Mouse (Mus musculus) T-helper 2 cell (primary cell): Measurements from ENCODE around the gene Tmem132a.

ENCODE experiments used
- in situ Hi-C: fragments of 300-600 bp; cut with MboI, MseI; formaldehyde crosslinking; loops from one replicate; pipeline ENCODE4 v1.15.1; 2025; ENCODE audit warnings: high pct_unique_total_duplicates

Tmem132a gene

GRCm38 (mm10) chr19:10832030-10832429 is 37.7 kb downstream of the Tmem132a start:
- in situ Hi-C loops, result no loop called here

GRCm38 (mm10) chr19:10831424-10831823 is 38.3 kb downstream of the Tmem132a start:
- in situ Hi-C loops, result no loop called here

GRCm38 (mm10) chr19:10829436-10830175 is 40.1 kb downstream of the Tmem132a start, which contains the start of gene Cd6:
Gene Cd6 (minus strand): TSS chr19:10830058.
- in situ Hi-C loops, result loop anchor here (5.0 to 10.0 kb wide), 2 partner anchors 92 to 1795 kb away; partner anchors contain the start of gene Cd5

GRCm38 (mm10) chr19:10828321-10828720 is 41.4 kb downstream of the Tmem132a start:
- in situ Hi-C loops, result loop anchor here (5.0 to 10.0 kb wide), 2 partner anchors 91 to 1796 kb away; partner anchors contain the start of gene Cd5

GRCm38 (mm10) chr19:10824061-10824460 is 45.7 kb downstream of the Tmem132a start:
- in situ Hi-C loops, result loop anchor here (10.0 kb wide), 1 partner anchor 1801 kb away; no protein-coding TSS in a partner anchor

- in situ Hi-C loops, result loop anchor here (10.0 kb wide), 1 partner anchor 1802 kb away; no protein-coding TSS in a partner anchor
Observed at GRCm38 (mm10) chr19:10822534-10822933, 47.2 kb downstream of the Tmem132a start.

GRCm38 (mm10) chr19:10821319-10821718 is 48.4 kb downstream of the Tmem132a start:
- in situ Hi-C loops, result loop anchor here (10.0 kb wide), 1 partner anchor 1803 kb away; no protein-coding TSS in a partner anchor

- in situ Hi-C loops, result no loop called here
Observed at GRCm38 (mm10) chr19:10818217-10818946, 51.4 kb downstream of the Tmem132a start.

GRCm38 (mm10) chr19:10816462-10816861 is 53.3 kb downstream of the Tmem132a start:
- in situ Hi-C loops, result no loop called here

- in situ Hi-C loops, result no loop called here
Observed at GRCm38 (mm10) chr19:10815871-10816270, 53.9 kb downstream of the Tmem132a start.

- in situ Hi-C loops, result no loop called here
Observed at GRCm38 (mm10) chr19:10813905-10814304, 55.8 kb downstream of the Tmem132a start.

- in situ Hi-C loops, result no loop called here
Observed at GRCm38 (mm10) chr19:10813039-10813438, 56.7 kb downstream of the Tmem132a start.

- in situ Hi-C loops, result no loop called here
Observed at GRCm38 (mm10) chr19:10811471-10811870, 58.3 kb downstream of the Tmem132a start.

- in situ Hi-C loops, result no loop called here
Observed at GRCm38 (mm10) chr19:10810176-10810492, 59.6 kb downstream of the Tmem132a start.

- in situ Hi-C loops, result no loop called here
Observed at GRCm38 (mm10) chr19:10809428-10810175, 60.1 kb downstream of the Tmem132a start.

- in situ Hi-C loops, result no loop called here
Observed at GRCm38 (mm10) chr19:10808524-10809233, 61.1 kb downstream of the Tmem132a start.
